Mouse (Mus musculus) CH12.LX (cell line): ENCODE results near the gene Ppp6r3.

Experiments
- CTCF ChIP-seq, 2 experiments: IDR thresholded peaks in 1 of 2; conservative IDR thresholded peaks in 1 of 2; 2 replicates each; pipeline ENCODE4 v1.5.1; 2011 to 2012; ENCODE audit warnings: low read depth in 2 of 2, low read length in 2 of 2, improper control_type of control experiment in 1 of 2, inconsistent platforms in 1 of 2, mild to moderate bottlenecking in 1 of 2, moderate library complexity in 1 of 2
- EP300 ChIP-seq: IDR thresholded peaks from 2 replicates; pipeline ENCODE4 v1.6.1; 2011; ENCODE audit warnings: low read length, improper control_type of control experiment
- POLR2A ChIP-seq: IDR thresholded peaks from 2 replicates; pipeline ENCODE4 v1.6.1; 2011; ENCODE audit warnings: low read depth, mild to moderate bottlenecking, improper control_type of control experiment, low read length
- TBP ChIP-seq: conservative IDR thresholded peaks from 2 replicates; pipeline ENCODE4 v1.6.1; 2011; ENCODE audit warnings: low read depth, low read length, improper control_type of control experiment
- TCF12 ChIP-seq: IDR thresholded peaks from 2 replicates; pipeline ENCODE4 v1.6.1; 2014; ENCODE audit warnings: low read depth, mild to moderate bottlenecking, inconsistent platforms, low read length, improper control_type of control experiment
- ZC3H11A ChIP-seq: IDR thresholded peaks from 2 replicates; pipeline ENCODE4 v1.6.1; 2012; ENCODE audit warnings: low read depth, mild to moderate bottlenecking, inconsistent platforms, low read length, improper control_type of control experiment

GRCm38 (mm10) chr19:3549263-3549662, 26.3 kb downstream of the Ppp6r3 start:
- TF ChIP-seq CTCF (conservative IDR thresholded peaks at IDR 0.05 in 1 of 2, IDR thresholded peaks at IDR 0.05 in 1 of 2; ENCODE audit: low read depth in 2 of 2, low read length in 2 of 2): no peak
- TF ChIP-seq POLR2A: no peak
- no peak for TF ChIP-seq TCF12
- no peak for TF ChIP-seq TBP
- no peak for TF ChIP-seq ZC3H11A
- TF ChIP-seq EP300: no peak
